Mouse (Mus musculus) retina, postnatal 1 day (tissue): ENCODE measurements around the gene Tcf20.
"Not testable (repeated sequence)": the region's sequence is repeated elsewhere in the genome, so short reads cannot be mapped to it uniquely, and the experiment has no call there.

Experiments
- DNase-seq: peaks from one replicate; pipeline ENCODE4 v3.0.0-alpha.2; 2012

The Tcf20 gene

DNA sequence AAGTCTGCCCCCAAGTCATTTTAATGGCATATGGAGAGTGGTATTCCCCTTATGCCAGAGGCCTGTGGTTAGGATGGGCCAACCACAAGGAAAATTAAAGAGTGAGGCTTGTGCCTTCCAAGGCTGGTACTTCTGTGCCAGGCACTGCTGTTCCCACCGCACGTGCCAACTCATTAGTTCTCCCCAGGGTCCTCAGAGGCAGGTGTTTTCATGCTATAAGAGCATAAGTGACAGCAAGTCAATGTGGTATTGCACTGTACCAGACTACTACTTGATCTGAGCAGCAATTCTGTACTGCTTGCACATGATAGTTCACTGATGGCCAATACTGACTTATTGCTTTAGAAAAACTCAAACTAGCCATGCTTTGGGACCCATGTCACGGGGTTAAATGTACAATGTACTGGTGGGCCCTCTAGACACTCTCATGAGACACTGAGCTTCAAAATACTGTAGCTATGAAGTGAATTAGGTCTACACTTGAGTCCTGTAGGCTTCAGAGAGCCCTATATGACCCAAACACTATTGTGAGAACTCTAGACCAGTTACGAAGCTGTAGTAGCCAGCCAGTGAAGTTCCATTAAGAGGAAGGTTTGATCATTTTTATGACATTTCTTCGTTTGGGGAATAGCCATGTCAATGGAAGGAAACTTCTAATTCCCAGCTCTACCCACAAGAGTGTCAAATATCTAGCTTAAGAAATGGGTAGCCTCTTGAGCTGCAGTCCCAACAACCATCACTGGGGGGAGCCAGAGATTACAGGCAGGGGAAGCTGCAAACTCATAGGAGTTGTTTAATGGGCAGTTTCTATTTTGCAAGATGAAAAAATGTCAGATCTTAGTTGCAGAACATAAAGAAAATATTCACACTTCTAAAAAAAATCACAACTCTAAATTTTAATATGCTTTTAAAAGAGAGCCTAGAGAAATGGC, 182.7 kb downstream of the Tcf20 start:
- peak; percentile 72 for DNase-seq

DNA sequence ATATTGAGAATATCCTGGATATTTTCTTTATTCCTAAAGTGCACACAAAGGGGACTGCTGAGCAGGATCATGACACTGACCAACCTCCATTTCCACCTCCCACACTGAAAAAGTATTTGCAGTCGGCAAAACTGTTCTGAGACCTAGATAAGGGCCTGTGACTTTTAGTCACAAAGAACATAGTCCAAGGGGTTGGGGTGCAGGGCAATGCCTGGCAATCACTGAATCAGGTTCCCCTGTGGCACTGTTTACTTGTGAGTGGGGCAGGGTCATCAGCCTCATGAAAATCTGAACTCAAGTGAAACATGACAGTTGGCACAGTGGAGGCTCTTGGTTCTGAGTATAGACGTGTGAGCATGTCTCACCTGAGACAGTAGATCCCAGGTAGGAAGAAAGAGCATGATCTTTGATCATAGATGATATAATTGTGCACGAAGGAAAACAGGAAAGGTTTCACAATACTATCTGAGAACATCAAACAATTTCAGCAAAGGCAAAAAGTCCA, 191.7 kb downstream of the Tcf20 start:
- DNase-seq: no peak

DNA sequence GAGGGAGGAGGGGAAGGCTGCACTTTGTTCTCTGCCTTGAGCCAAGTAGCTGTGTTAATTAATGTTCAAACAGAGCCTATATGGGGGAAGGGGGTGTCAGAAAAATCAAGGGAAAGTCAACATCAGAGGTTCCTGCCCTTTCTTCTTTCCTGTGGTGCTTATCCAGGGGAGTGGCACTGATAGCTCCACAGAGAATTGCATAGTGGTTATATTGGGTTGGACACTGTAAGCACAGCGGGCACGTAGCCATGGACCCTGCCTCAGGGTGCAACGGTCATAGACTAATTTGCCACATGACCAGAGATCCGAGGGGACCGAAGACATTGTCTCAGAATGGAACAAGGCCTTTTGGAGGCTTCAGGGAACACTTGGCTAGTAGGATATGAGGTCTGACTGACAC, 193.4 kb downstream of the Tcf20 start, which contains the start of gene Cyp2d26:
TSS of gene Cyp2d26 (minus strand) at position 18 of the 400 bp plus-strand sequence.
- DNase-seq: no peak

DNA sequence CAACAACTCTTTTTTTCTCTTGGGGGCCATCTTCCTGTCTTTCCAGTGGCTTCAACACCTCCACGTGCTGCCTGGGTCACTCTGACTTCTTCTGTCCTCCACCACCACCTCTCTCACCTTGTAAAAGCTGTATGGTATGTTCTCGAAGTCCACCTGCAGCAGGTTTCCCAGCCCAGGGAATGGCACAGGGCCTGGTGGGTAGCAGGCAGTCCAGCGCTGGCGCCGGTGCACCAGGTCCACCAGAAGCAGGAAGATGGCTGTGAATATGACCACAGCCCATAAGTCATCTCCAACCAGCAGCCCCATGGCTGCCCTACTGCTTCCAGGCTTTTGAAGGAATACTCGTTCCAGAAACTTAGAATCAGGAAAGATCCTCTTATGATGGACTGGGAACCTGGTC, 193.8 kb downstream of the Tcf20 start:
- no peak for DNase-seq

DNA sequence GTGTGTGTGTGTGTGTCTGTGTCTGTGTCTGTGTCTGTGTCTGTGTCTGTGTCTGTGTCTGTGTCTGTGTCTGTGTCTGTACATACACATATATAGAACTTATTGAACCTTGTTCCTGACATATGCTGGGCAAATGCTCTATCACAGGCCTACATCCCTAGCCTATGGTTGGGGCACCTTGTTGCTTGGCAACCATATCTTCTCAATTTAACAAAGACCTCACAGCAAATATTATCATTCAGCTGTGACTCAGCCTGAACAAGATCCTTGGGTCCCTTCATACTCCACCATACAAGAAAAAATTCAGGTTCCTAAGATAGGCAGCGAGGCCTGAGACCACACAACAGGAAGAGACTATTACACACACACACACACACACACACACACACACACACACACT, 194.2 kb downstream of the Tcf20 start:
- DNase-seq: no peak

DNA sequence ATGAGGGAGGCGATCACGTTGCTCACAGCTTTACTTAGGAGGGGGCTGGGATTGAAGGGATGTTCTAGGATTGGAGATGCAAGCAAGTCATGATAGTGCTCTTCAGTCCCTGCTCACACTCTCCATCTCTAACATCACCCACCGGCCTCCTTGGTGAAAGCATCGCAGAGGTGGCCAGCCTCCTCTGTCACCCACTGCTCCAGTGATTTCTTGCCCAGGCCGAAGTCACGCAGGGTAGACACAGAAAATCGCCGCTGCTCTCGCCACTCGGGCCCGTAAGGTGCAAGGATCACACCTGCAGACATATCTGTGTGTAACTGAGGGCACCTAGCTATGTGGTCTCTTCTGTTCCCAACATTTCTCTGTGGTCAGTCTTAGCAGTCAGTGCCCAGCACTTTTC, 195.1 kb downstream of the Tcf20 start:
- no peak for DNase-seq

DNA sequence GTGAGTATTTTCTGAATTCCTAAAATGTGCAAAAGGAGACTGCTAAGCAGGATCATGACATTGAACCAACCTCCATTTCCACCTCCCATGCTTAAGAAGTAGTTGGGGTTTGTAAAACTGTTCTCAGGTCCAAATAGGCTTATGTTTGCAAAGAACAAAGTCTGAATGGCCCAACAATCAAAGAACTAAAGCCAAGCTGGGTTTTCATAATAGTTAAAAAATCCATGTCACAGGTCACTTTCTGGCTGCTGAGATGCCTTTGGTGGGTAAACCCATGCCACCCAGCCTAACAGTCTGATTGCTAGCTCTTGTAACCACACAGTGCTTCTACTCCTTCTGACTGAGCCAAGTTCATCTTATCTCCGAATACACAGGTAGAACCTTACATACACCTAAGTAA, 203.1 kb downstream of the Tcf20 start:
- no peak for DNase-seq

DNA sequence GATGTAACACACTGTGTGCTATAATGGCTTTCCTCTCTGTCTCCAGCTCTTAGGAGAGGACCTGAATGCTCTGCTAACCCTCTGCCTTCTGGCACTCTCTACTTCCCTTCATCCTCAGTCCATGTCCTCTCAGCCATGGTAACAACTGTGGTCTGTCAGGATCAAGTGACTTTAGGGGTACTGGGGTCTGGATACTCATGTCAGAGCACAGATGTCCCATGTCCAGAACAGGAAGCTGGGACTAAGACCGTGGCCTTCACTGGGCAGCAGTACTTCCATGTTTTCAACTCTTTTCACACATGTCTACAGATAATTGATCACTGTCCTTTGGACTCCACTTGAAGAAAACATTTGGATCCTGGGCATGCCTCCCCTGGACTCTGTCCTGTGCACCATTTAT, 203.9 kb downstream of the Tcf20 start:
- no peak for DNase-seq

DNA sequence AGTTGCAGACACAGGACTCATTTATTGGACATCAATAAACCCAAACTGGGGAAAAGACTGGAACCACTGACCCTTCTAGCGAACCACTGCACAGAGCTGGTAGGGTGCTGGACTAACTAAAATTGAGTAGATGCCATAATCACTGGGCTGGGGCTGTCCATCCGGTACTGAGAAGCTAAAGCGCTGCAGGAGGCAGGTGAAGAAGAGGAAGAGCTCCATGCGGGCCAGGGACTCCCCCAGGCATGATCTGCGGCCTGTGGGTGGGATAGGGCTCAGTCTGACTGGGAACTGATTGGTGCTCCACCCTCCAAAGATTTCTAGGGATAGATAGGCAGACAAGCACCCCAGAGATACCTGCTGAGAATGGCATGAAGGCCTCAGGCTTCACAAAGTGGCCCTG, 209.8 kb downstream of the Tcf20 start:
- DNase-seq: not testable (repeated sequence)

DNA sequence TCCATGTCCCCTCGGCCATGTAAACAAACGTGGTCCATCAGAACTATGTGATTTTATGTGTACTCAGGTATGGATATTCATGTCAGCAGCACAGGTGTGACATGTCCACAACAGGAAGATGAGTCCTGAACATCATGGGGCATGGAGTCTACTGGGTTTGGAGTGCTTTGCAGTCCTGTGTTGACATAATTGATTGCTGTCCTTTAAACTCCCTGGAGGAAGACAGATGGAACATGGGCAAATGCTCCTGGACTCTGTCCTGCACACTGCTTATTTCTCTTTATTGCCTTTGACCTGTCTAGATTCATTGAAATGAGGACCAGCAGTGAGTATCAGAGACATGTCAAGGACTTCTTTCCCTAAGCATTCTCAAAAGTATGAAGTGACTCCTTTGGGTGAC, 221.7 kb downstream of the Tcf20 start:
- DNase-seq: no peak

DNA sequence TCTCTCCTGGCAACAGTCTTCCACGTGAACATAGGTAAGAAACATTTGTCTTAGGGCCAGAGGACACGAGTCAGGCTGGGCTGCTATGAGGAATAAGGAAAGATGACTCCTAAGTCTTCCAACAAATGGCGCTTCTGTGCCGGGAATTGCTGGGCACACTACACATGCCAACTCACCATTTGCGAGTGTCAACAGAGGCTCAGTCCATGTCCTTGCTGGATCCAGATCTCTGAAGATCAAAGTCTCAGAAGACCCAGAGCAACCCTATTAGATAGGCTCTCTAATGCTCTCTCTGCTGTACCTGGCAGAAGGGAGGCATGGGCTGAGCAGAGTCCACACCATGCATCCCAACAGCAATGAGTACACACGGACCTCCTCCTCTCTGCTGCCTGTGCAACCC, 222.8 kb downstream of the Tcf20 start:
- no peak for DNase-seq

DNA sequence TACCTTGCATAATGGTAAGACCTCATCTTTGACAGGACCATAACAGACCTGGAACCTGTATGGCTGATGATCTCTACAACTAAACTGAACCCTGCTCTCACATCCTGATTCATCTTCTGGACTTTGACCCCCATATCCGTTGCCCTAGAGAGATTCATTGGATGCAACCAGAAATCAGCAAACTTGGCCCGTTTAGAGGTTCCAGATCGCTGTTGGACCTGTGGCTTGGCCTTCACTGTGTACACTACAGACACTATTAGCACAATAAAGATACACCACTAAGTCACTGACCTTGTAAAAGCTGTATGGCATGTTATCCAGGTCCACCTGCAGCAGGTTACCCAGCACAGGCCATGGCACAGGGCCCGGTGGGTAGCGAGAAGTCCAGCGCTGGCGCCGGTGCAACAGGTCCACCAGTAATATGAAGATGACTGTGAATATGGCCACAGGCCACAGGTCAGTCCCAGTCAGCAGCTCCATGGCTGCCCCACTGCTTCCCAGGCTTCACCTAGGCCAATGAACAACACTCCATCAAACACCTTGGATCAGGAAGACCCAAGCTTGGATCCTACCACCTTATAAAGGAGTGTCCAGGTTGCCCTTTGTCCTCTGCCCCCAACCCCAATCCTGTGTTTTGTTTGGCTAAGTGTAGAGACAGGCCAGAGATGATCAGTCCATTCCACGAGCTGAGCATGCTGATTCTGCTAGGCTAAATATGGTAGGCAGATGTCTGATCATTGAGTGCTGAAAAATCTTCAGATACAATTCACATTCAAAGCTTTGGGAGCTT, 223.8 kb downstream of the Tcf20 start, which contains the start of gene Cyp2d40:
TSS of gene Cyp2d40 (minus strand) at position 553 of the 790 bp plus-strand sequence.
- no peak for DNase-seq
